In the genomic region with DNA sequence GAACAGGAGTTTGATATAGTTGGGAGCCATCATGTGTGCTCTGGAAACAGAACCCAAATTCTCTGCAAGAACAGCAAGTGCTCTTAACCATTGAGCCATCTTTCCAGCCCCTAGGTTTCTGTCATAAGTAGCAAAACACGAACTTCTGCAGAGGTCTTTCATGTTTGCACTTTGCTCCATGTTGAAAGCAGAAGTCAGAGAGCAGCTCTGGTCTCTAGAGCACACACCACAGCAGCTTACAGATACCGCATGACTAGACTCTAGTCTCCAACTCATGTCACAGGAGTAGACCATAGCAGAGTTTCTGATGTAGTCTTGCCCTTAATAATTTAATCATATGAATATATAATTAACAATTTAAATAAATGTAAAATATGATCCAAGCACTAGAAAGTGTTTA, we compare ENCODE assay signal across 1 mouse cellular context.
TF ChIP-seq lines count a peak whose summit lies in the region.

No protein-coding gene starts in this region.

TF ChIP-seq in CH12.LX, 34 proteins besides CTCF, POLR2A, EP300 and RAD21 (continued from another document):
- no peak for TF ChIP-seq SMC3 (IDR thresholded peaks at IDR 0.05; ENCODE audit: low read depth, low read length)
- TF ChIP-seq ZNF384 (IDR thresholded peaks at IDR 0.05; ENCODE audit: low read depth, low read length) = no peak
- no peak for TF ChIP-seq CHD2 (IDR thresholded peaks at IDR 0.05; ENCODE audit: low read length)
- TF ChIP-seq USF1 (IDR thresholded peaks at IDR 0.05; ENCODE audit: low read depth, low read length) = no peak
- no peak for TF ChIP-seq RCOR1 (conservative IDR thresholded peaks at IDR 0.05; ENCODE audit: low read depth, low read length)
- no peak for TF ChIP-seq SIN3A (IDR thresholded peaks at IDR 0.05; ENCODE audit: low read length)
- TF ChIP-seq JUND (conservative IDR thresholded peaks at IDR 0.05; ENCODE audit: low read depth, low read length) = no peak
- no peak for TF ChIP-seq ZKSCAN1 (IDR thresholded peaks at IDR 0.05; ENCODE audit: borderline replicate concordance, low read depth, low read length)
- TF ChIP-seq MAX (IDR thresholded peaks at IDR 0.05; ENCODE audit: low read length) = no peak
- TF ChIP-seq E2F4 (IDR thresholded peaks at IDR 0.05; ENCODE audit: insufficient replicate concordance, low read depth, low read length) = no peak
- no peak for TF ChIP-seq MEF2A (IDR thresholded peaks at IDR 0.05; ENCODE audit: borderline replicate concordance, low read depth, low read length)
- no peak for TF ChIP-seq HCFC1 (IDR thresholded peaks at IDR 0.05; ENCODE audit: low read depth, low read length)
- TF ChIP-seq ETS1 (conservative IDR thresholded peaks at IDR 0.05; ENCODE audit: low read depth, low read length) = no peak
- no peak for TF ChIP-seq KAT2A (IDR thresholded peaks at IDR 0.05; ENCODE audit: insufficient replicate concordance, low read length)
